Mouse (Mus musculus): Measurements from ENCODE around the gene Pcsk5.

- TF ChIP-seq CTCF (conservative IDR thresholded peaks at IDR 0.05 in 1 of 2, IDR thresholded peaks at IDR 0.05 in 1 of 2; ENCODE audit: low read depth in 2 of 2, low read length in 2 of 2) (no peak), NELFE (IDR thresholded peaks at IDR 0.05; ENCODE audit: low read depth, low read length) (no peak), POLR2A (IDR thresholded peaks at IDR 0.05; ENCODE audit: low read depth, low read length) (no peak), USF1 (IDR thresholded peaks at IDR 0.05; ENCODE audit: low read depth, low read length) (no peak), EP300 (IDR thresholded peaks at IDR 0.05; ENCODE audit: low read length) (no peak), ZNF384 (IDR thresholded peaks at IDR 0.05; ENCODE audit: low read depth, low read length) (no peak), SIN3A (IDR thresholded peaks at IDR 0.05; ENCODE audit: low read length) (no peak), CHD2 (IDR thresholded peaks at IDR 0.05; ENCODE audit: low read length) (no peak), ZMIZ1 (IDR thresholded peaks at IDR 0.05; ENCODE audit: low read depth, low read length) (no peak), USF2 (conservative IDR thresholded peaks at IDR 0.05; ENCODE audit: low read depth, low read length) (no peak), RCOR1 (conservative IDR thresholded peaks at IDR 0.05; ENCODE audit: low read depth, low read length) (no peak), GABPA (IDR thresholded peaks at IDR 0.05; ENCODE audit: insufficient replicate concordance, low read depth, low read length) (no peak)
These were observed 61.5 kb downstream of the Pcsk5 start for GRCm38 (mm10) chr19:17775943-17776342.
